In the genomic region with DNA sequence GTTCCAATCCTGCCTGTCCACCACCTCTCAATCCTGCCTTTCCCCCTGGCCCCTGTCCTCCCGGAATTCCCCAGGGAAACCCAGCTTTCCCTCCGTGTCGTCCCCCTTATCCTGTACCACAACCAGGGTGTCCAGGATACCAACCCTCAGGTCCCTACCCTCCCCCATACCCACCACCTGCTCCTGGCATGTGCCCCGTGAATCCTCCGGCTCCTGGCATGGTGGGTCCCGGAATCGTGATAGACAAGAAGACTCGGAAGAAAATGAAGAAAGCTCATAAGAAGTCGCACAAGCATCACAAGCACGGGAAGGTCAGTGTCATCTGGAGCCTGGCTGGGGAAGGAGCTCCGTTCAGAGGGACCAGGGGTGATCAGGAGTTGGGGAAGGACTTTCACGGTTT, we compare ENCODE assay signal across 10 mouse cellular contexts. TPM values are rescaled to one million over a fixed set of nuclear protein-coding genes. Genes with fewer than 3 reads are reported as not detected.
DNase-seq lines count a peak whose midpoint lies in the region; ATAC-seq and TF ChIP-seq lines count a peak whose summit lies in the region.
"Had no signal": no experiment of that assay in that cellular context is flagged by ENCODE, and none has a peak within 500 bp of the region (broad histone marks: within the 10 kb centered on the region; RNA-seq: fewer than 3 reads in every experiment).

No protein-coding gene starts in this region.

- H3K4me2 ChIP-seq in heart, embryonic 14.5 days (ENCODE audit: low read length): peak overlapping the region; percentile 77

- no peak for DNase-seq in heart, adult 9 months (ENCODE audit: low spot score in 2 of 2)
- no peak for DNase-seq in thymus, adult 2 months
- DNase-seq in thymus, postnatal 36 days: no peak
- no peak for DNase-seq in limb, embryonic 10.5 days (ENCODE audit: low spot score)
- DNase-seq in layer of hippocampus, postnatal 14 days (ENCODE audit: low spot score in 2 of 2): no peak
- DNase-seq in gastrocnemius, postnatal 4 days (ENCODE audit: low spot score in 2 of 2): no peak

- no peak for ATAC-seq in heart, embryonic 14.5 days (ENCODE audit: insufficient number of reproducible peaks, insufficient read depth, low FRiP score, low read depth)
- ATAC-seq in inflammation-experienced regulatory T-cells, adult 6 months: no peak

- H3K27ac ChIP-seq in heart, embryonic 14.5 days (replicated peaks in 1 of 2; ENCODE audit: control insufficient read depth in 1 of 2, insufficient read depth in 1 of 2, low read depth in 2 of 2, low read length in 2 of 2): no peak overlapping the region
- H3K27ac ChIP-seq in thymus, adult 2 months (ENCODE audit: control insufficient read depth, insufficient read depth, low read length): no peak overlapping the region
- no peak overlapping the region for H3K27ac ChIP-seq in limb, embryonic 10.5 days

- H3K27me3 ChIP-seq in heart, embryonic 14.5 days (ENCODE audit: control insufficient read depth, insufficient read depth, low read length): no peaks in the 10 kb centered on the region
- no peaks in the 10 kb centered on the region for H3K27me3 ChIP-seq in thymus, adult 2 months (ENCODE audit: control insufficient read depth, insufficient read depth, low read length)
- H3K27me3 ChIP-seq in limb, embryonic 10.5 days (ENCODE audit: low read depth, poor library complexity, severe bottlenecking): no peaks in the 10 kb centered on the region

- peaks cover 12% of the 10 kb centered on the region for H3K36me3 ChIP-seq in heart, embryonic 14.5 days (ENCODE audit: control insufficient read depth, insufficient read depth, low read length)
- no peaks in the 10 kb centered on the region for H3K36me3 ChIP-seq in thymus, adult 2 months (ENCODE audit: control insufficient read depth, insufficient read depth, low read length)
- peaks cover 11% of the 10 kb centered on the region for H3K36me3 ChIP-seq in limb, embryonic 10.5 days

- no peak for TF ChIP-seq CTCF in thymus, adult 2 months (IDR thresholded peaks at IDR 0.05; ENCODE audit: borderline replicate concordance, control insufficient read depth, extremely low read depth, insufficient read depth, low read length, poor library complexity)

- peaks cover 9 to 28% of the 10 kb centered on the region in 2 experiments for H3K4me1 ChIP-seq in heart, embryonic 14.5 days (ENCODE audit: control insufficient read depth in 2 of 2, insufficient read depth in 2 of 2, low read length in 2 of 2)
- H3K4me1 ChIP-seq in thymus, adult 2 months (replicated peaks; ENCODE audit: control insufficient read depth, insufficient read depth, low read length): peaks cover 27% of the 10 kb centered on the region
- peaks cover 24% of the 10 kb centered on the region for H3K4me1 ChIP-seq in limb, embryonic 10.5 days

- TF ChIP-seq POLR2A in thymus, adult 2 months (IDR thresholded peaks at IDR 0.05; ENCODE audit: control insufficient read depth, extremely low read depth, insufficient read depth, low read length, poor library complexity): no peak

- no peaks in the 10 kb centered on the region for H3K9me3 ChIP-seq in heart, embryonic 14.5 days (ENCODE audit: control insufficient read depth, low read length)
- no peaks in the 10 kb centered on the region for H3K9me3 ChIP-seq in limb, embryonic 10.5 days (replicated peaks)

- H3K9ac ChIP-seq in heart, embryonic 14.5 days (ENCODE audit: low read length): no peak overlapping the region

- 70% methylated on average over 12 of the region's 12 CpGs for WGBS in heart, embryonic 14.5 days
- 53% methylated on average over 12 of the region's 12 CpGs for whole genome bisulfite sequencing in thymus, adult 2 months
- WGBS in limb, embryonic 10.5 days: 83% methylated on average over 12 of the region's 12 CpGs

- H3K4me3 ChIP-seq in heart, embryonic 14.5 days (ENCODE audit: control insufficient read depth in 1 of 2, insufficient read depth in 1 of 2, low read depth in 1 of 2, low read length in 2 of 2): peak overlapping the region in 1 of 2 experiments; percentile 56; a peak in 1 of 4 replicates
- peak overlapping the region; percentile 0; the same call in 1 of the 2 replicates for H3K4me3 ChIP-seq in thymus, adult 2 months (ENCODE audit: control insufficient read depth, insufficient read depth, low read length)
- H3K4me3 ChIP-seq in limb, embryonic 10.5 days: 0 out of 2 replicates have a peak overlapping the region, but pooled peaks have one; percentile 20

RNA-seq across cellular contexts. Expression of a gene that starts 1.6 kb away (rescaled TPM):
- polyA plus RNA-seq in heart, embryonic 14.5 days (2014; fragmentation: Nextera tagmentation; extraction: Ambion mirVana): 108 and 114 TPM in 2 replicates
- polyA plus RNA-seq in thymus, adult 2 months (2012; rRNA removed): 109 and 123 TPM in 2 replicates
- 57.6 and 60.5 TPM in 2 replicates for polyA plus RNA-seq in limb, embryonic 10.5 days (2016; fragmentation: Nextera tagmentation; extraction: Ambion mirVana)
- 1,000 to 10,000 TPM; 1,063 to 1,565 (median 1,138) TPM for polyA plus RNA-seq in inflammation-experienced regulatory T-cells, adult 6 months (2017; shearing (Covaris generic))
- total RNA-seq in layer of hippocampus, postnatal 14 days (2021): 10 to 100 TPM; 23.1 to 25.0 TPM
- total RNA-seq in gastrocnemius, postnatal 4 days (2021): 10 to 100 TPM; 15.2 to 18.7 TPM

RNA-seq across cellular contexts. Expression of a gene that starts 9.9 kb away (rescaled TPM):
- 184 and 194 TPM in 2 replicates for polyA plus RNA-seq in heart, embryonic 14.5 days (2014; fragmentation: Nextera tagmentation; extraction: Ambion mirVana)
- polyA plus RNA-seq in thymus, adult 2 months (2012; rRNA removed): 846 and 935 TPM in 2 replicates
- polyA plus RNA-seq in limb, embryonic 10.5 days (2016; fragmentation: Nextera tagmentation; extraction: Ambion mirVana): 230 and 235 TPM in 2 replicates
- 100 to 1,000 TPM; 156 to 225 (median 201) TPM for polyA plus RNA-seq in inflammation-experienced regulatory T-cells, adult 6 months (2017; shearing (Covaris generic))
- 100 to 1,000 TPM; 438 to 462 TPM for total RNA-seq in layer of hippocampus, postnatal 14 days (2021)
- 100 to 1,000 TPM; 614 to 662 TPM for total RNA-seq in gastrocnemius, postnatal 4 days (2021)

RNA-seq across cellular contexts. Expression of a gene that starts 15.2 kb away (rescaled TPM):
- polyA plus RNA-seq in heart, embryonic 14.5 days (2014; fragmentation: Nextera tagmentation; extraction: Ambion mirVana): 2.1 and 3.1 TPM in 2 replicates
- 0.65 and 1.7 TPM in 2 replicates for polyA plus RNA-seq in thymus, adult 2 months (2012; rRNA removed)
- polyA plus RNA-seq in limb, embryonic 10.5 days (2016; fragmentation: Nextera tagmentation; extraction: Ambion mirVana): 0.15 TPM in 1 of 2 replicates, not detected in the other
- not detected for polyA plus RNA-seq in inflammation-experienced regulatory T-cells, adult 6 months (2017; shearing (Covaris generic))
- total RNA-seq in layer of hippocampus, postnatal 14 days (2021): under 1 TPM; 0.52 to 0.71 TPM
- total RNA-seq in gastrocnemius, postnatal 4 days (2021): 1 to 10 TPM; 3.6 to 3.9 TPM

RNA-seq across cellular contexts. Expression of a gene that starts 43.1 kb away (rescaled TPM):
- polyA plus RNA-seq in heart, embryonic 14.5 days (2014; fragmentation: Nextera tagmentation; extraction: Ambion mirVana): 4.2 TPM in 1 of 2 replicates, not detected in the other
- polyA plus RNA-seq in thymus, adult 2 months (2012; rRNA removed): not detected in 2 replicates
- 3.8 and 4.8 TPM in 2 replicates for polyA plus RNA-seq in limb, embryonic 10.5 days (2016; fragmentation: Nextera tagmentation; extraction: Ambion mirVana)
- not detected for polyA plus RNA-seq in inflammation-experienced regulatory T-cells, adult 6 months (2017; shearing (Covaris generic))
- not detected for total RNA-seq in layer of hippocampus, postnatal 14 days (2021)
- 1 to 10 TPM in 1 of 2 experiments, not detected in 1; 7.6 TPM for total RNA-seq in gastrocnemius, postnatal 4 days (2021)
- polyA plus RNA-seq: gonadal fat pad, adult 2 months; limb, embryonic 14.5 days had no signal

RNA-seq across cellular contexts. Expression of a gene that starts 54.5 kb away (rescaled TPM):
- 8.0 and 8.2 TPM in 2 replicates for polyA plus RNA-seq in heart, embryonic 14.5 days (2014; fragmentation: Nextera tagmentation; extraction: Ambion mirVana)
- 45.0 and 52.1 TPM in 2 replicates for polyA plus RNA-seq in thymus, adult 2 months (2012; rRNA removed)
- 9.1 and 9.8 TPM in 2 replicates for polyA plus RNA-seq in limb, embryonic 10.5 days (2016; fragmentation: Nextera tagmentation; extraction: Ambion mirVana)
- 10 to 100 TPM; 19.1 to 23.3 (median 22.6) TPM for polyA plus RNA-seq in inflammation-experienced regulatory T-cells, adult 6 months (2017; shearing (Covaris generic))
- total RNA-seq in layer of hippocampus, postnatal 14 days (2021): 10 to 100 TPM; 22.9 to 28.3 TPM
- total RNA-seq in gastrocnemius, postnatal 4 days (2021): 10 to 100 TPM; 54.9 to 69.9 TPM
